Mouse (Mus musculus) liver, embryonic 14.5 days (tissue): ENCODE data around the gene Pyroxd2.

Experiments used
- CTCF ChIP-seq: IDR thresholded peaks from 2 replicates; pipeline ENCODE4 v1.5.1; 2016; ENCODE audit warnings: antibody characterized with exemption, low read depth, control low read depth
- EP300 ChIP-seq: IDR thresholded peaks from 2 replicates; pipeline ENCODE4 v1.6.1; 2016; ENCODE audit warnings: antibody characterized with exemption, low read depth

GRCm38 (mm10) chr19:42770141-42770872 lies 17.7 kb upstream of the Pyroxd2 start:
- no peak for TF ChIP-seq CTCF
- no peak for TF ChIP-seq EP300
